Mouse (Mus musculus): Measurements from ENCODE around the gene Ets2. TPM values are rescaled to one million over a fixed set of nuclear protein-coding genes. Genes with fewer than 3 reads are reported as not detected.

Gene Ets2
- polyA plus RNA-seq, 1 experiment from 2014 or later, result 24.1 TPM

DNA sequence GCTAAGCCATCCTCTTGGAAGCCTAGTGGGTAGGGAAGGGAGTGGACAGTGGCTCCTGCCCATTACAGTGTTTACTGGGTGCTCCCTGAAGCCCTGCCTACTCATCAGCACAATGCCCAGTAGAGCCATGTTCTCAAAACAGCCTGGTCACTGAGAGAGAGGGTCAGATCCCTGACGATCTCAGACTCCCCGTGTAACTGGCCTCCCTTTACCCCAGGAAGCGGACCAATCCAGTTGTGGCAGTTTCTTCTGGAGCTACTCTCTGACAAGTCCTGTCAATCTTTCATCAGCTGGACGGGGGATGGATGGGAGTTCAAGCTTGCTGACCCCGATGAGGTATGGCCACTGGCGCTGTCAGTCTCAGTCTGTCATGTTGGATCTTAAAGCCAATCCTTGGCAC, 15.8 kb downstream of the Ets2 start:
- WGBS, result 93% methylated on average over 6 of the region's 6 CpGs
- ATAC-seq (ENCODE audit: low FRiP score, low read depth), result no peak
- Histone ChIP-seq H3K9ac (no peak overlapping the region), H3K27ac (replicated peaks) (no peak overlapping the region), H3K27me3 (no peaks in the 10 kb centered on the region), H3K4me1 (replicated peaks) (no peaks in the 10 kb centered on the region), H3K4me3 (no peak overlapping the region), H3K9me3 (no peaks in the 10 kb centered on the region), H3K4me2 (no peak overlapping the region), H3K36me3 (peaks cover 80% of the 10 kb centered on the region)

DNA sequence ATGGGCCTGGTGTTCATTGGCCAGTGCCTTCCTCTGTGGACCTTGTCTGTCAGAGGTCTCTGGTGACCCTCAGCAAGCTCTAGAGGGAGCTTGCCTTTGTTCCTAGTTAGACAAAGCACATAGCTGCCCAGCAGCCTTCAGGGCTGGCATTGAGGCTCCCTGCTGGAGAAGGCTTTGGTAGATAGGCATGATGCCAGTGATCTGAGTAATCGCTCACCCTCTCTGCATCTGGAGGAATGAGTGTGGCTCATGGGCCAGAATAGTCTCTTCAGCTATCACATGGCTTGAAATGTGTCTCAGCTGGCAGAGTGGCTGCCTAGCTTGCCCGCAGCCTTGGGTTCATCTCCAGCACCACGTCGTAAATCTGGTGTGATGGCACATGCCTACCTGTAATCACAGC, 16.2 kb downstream of the Ets2 start:
- H3K4me2 ChIP-seq, result no peak overlapping the region
- no peak overlapping the region for H3K4me3 ChIP-seq
- 97% methylated on average over 4 of the region's 4 CpGs for WGBS
- H3K27me3 ChIP-seq, result no peaks in the 10 kb centered on the region
- no peak overlapping the region for H3K27ac ChIP-seq (replicated peaks)
- no peaks in the 10 kb centered on the region for H3K4me1 ChIP-seq (replicated peaks)
- H3K9me3 ChIP-seq, result no peaks in the 10 kb centered on the region
- ATAC-seq (ENCODE audit: low FRiP score, low read depth), result no peak
- H3K9ac ChIP-seq, result no peak overlapping the region
- H3K36me3 ChIP-seq, result peaks cover 79% of the 10 kb centered on the region

DNA sequence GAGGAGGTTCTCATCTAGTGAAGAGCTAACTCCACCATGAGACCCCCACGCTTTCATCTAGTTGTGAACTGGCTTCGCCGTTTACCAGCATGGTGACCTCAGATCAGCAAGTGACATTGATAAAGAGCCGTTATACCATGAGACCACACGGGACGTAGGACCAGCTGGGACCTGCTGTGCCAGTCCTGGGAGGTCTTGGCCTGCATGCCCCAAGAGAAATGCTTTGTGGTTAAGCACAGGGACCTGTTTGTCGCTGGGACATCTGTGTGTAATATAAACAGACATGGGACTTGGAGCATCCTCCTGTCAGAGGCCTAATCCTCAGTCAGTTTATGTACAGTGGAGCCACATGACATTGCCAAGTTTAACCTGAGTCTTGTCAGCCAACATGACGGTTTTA, 18.7 kb downstream of the Ets2 start:
- H3K4me1 ChIP-seq (replicated peaks), result no peaks in the 10 kb centered on the region
- no peak overlapping the region for H3K27ac ChIP-seq (replicated peaks)
- no peak for ATAC-seq (ENCODE audit: low FRiP score, low read depth)
- H3K9ac ChIP-seq, result no peak overlapping the region
- no peak overlapping the region for H3K4me3 ChIP-seq
- no peaks in the 10 kb centered on the region for H3K27me3 ChIP-seq
- H3K36me3 ChIP-seq, result peaks cover 59% of the 10 kb centered on the region
- H3K9me3 ChIP-seq, result no peaks in the 10 kb centered on the region
- H3K4me2 ChIP-seq, result no peak overlapping the region
- 94% methylated on average over 8 of the region's 8 CpGs for WGBS

DNA sequence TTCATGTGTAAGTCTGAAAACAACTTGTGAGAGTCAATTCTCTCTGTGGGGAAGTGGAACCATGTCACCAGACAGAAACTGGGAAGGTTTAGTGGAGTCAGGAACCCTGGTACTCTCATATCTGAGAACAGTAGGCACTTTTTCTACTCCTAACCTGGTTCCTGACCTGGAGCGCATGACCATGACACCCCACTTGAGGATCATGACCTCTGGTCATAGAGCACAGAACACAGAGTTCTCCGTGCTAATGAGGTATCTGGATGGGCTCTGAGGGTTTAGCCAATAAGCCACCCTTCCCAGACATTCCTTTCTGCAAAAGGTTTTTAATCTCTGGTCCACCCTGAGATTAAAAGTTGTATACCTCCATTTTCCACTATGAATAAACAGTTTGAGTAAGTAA, 22.4 kb downstream of the Ets2 start:
- H3K4me1 ChIP-seq (replicated peaks), result no peaks in the 10 kb centered on the region
- no peak overlapping the region for H3K9ac ChIP-seq
- no peak overlapping the region for H3K4me2 ChIP-seq
- peaks cover 23% of the 10 kb centered on the region for H3K36me3 ChIP-seq
- no peaks in the 10 kb centered on the region for H3K9me3 ChIP-seq
- H3K27ac ChIP-seq (replicated peaks), result no peak overlapping the region
- 92% methylated on average over 2 of the region's 2 CpGs for WGBS
- H3K27me3 ChIP-seq, result no peaks in the 10 kb centered on the region
- no peak overlapping the region for H3K4me3 ChIP-seq
- ATAC-seq (ENCODE audit: low FRiP score, low read depth), result no peak

DNA sequence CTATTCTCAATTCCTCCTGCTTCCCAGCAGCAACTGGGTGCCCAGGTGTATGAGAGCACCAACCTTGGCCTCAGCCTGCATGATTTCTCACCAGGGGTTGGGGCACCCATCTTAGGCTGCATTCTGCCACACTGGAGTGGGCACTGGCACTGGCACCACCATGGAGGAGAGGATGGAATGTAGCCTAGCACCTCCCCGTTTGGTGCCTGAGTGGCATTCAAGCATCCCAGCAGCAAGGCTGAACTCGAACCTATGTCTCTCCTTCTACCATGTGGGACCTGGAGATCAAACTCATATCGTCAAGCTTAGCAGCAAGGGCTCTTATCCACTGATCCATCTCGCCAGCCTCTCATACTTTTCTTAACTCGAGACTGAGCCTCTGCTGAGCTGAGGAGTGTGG, 22.9 kb downstream of the Ets2 start:
- Histone ChIP-seq H3K27ac (replicated peaks) (no peak overlapping the region), H3K27me3 (no peaks in the 10 kb centered on the region), H3K4me2 (no peak overlapping the region), H3K9me3 (no peaks in the 10 kb centered on the region), H3K9ac (no peak overlapping the region), H3K4me3 (no peak overlapping the region), H3K4me1 (replicated peaks) (no peaks in the 10 kb centered on the region), H3K36me3 (peaks cover 18% of the 10 kb centered on the region)
- 84% methylated on average over 5 of the region's 5 CpGs for whole genome bisulfite sequencing
- no peak for ATAC-seq (ENCODE audit: low FRiP score, low read depth)

DNA sequence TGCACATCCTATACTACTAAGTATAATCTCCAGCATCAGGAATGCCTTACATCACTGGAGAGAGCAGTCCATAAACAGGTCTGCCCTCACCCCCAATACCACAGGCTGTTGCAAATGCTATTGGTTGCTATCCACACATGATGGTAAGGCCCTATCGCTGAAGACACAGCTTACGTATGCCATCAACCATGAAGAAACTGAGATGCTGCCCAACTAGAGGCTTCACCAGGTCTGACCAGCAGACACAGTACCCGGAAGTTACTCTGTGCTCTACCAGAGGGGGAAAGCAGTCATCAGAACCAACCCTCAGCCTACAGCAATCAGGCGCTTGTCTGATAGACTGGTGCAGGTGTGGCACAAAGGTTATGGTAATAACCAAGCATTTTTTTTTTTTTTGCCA, 24.9 kb downstream of the Ets2 start:
- Histone ChIP-seq H3K4me1 (replicated peaks) (no peaks in the 10 kb centered on the region), H3K4me2 (no peak overlapping the region), H3K9ac (no peak overlapping the region), H3K27me3 (no peaks in the 10 kb centered on the region), H3K27ac (replicated peaks) (no peak overlapping the region), H3K4me3 (no peak overlapping the region), H3K9me3 (no peaks in the 10 kb centered on the region), H3K36me3 (no peaks in the 10 kb centered on the region)
- 90% methylated on average over 4 of the region's 4 CpGs for WGBS
- no peak for ATAC-seq (ENCODE audit: low FRiP score, low read depth)

DNA sequence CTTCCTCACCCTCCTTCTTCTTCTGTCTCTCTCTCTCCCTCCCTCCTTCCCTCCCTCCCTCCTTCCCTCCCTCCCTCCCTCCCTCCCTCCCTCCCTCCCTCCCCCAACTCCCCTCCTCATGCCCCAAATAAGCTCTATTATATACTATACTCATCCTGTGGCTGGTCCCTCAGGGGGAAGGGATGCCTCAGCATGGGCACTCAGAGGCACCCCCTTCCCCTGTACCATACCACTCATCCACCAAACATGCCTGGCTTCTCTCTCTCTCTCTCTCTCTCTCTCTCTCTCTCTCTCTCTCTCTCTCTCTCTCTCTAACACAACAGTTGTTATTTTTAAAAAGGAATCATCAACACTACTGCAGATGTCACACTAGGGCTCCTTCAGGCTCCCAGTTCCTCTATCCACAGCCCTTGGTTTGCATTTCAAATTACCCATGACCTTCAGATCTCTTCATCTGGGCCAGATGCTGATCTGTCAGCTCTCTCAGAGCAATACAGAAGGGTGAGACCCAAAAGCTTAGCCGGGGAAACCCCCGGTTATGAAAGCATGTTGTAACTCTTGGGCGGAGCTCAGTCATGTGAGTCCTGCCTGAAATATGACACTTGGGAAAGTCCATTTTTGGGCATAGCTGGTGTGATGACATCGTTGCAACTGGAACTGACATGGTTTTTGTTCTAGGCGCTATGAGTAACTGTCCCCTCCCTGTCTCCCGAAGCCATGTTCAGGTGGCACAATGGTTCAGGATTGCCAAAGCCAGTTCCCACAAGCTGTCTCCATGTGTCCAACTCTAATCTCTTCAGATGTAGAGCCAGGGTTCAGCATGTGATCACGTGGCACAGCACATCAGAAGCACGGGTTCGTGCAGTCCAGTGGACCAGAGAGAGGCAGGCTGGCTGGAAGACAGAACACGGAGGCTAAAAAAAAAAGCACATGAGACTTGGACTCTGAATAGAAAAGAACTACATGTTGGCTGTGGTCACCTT, 26.9 kb downstream of the Ets2 start:
- Histone ChIP-seq H3K27me3 (no peaks in the 10 kb centered on the region), H3K4me2 (no peak overlapping the region), H3K36me3 (no peaks in the 10 kb centered on the region), H3K4me1 (replicated peaks) (no peaks in the 10 kb centered on the region), H3K27ac (replicated peaks) (no peak overlapping the region), H3K9me3 (no peaks in the 10 kb centered on the region), H3K4me3 (no peak overlapping the region), H3K9ac (no peak overlapping the region)
- WGBS, result 78% methylated on average over 10 of the region's 10 CpGs
- no peak for ATAC-seq (ENCODE audit: low FRiP score, low read depth)

DNA sequence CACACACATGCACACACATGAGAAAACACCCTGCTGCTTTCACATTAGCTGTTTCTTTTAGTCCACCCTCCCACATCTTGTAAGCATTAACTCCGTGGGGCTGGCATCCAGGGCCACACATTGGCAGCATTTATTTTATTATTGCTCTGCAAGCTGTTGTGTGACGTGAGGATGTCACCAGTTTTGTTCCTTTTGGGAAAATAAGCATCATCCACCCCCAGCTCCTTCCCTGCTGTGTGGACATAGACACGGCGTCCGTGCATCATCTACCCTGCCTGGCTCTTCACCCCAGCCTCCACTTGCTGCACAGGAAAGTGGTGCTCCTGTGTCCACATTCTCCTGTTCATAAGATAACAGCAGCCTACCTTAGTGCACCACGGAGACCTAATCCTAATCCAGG, 27.9 kb downstream of the Ets2 start:
- Histone ChIP-seq H3K36me3 (no peaks in the 10 kb centered on the region), H3K27me3 (no peaks in the 10 kb centered on the region), H3K4me1 (replicated peaks) (no peaks in the 10 kb centered on the region), H3K9ac (no peak overlapping the region), H3K4me2 (no peak overlapping the region), H3K27ac (replicated peaks) (no peak overlapping the region), H3K4me3 (no peak overlapping the region), H3K9me3 (no peaks in the 10 kb centered on the region)
- ATAC-seq (ENCODE audit: low FRiP score, low read depth), result no peak
- 73% methylated on average over 6 of the region's 6 CpGs for WGBS

DNA sequence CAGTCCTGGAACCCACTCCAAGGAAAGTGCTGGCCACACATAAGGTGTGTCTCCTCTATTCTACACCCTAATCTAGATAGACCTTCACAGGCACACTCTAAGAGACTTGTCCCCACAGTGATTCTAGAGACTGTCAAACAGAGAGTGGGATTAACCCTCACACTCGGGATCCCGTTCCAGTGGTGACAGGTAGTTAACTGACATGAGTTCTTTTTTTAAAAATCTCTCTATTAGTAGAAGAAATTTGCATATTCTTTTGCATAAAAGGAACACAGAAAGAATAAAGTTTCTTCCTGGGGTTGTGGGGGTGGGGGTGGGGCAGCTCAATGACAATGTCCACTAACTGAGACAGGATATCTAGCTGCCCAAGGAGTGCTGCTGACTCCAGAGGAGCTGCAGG, 32.9 kb downstream of the Ets2 start:
- H3K9me3 ChIP-seq, result no peaks in the 10 kb centered on the region
- 77% methylated on average over 2 of the region's 2 CpGs for WGBS

DNA sequence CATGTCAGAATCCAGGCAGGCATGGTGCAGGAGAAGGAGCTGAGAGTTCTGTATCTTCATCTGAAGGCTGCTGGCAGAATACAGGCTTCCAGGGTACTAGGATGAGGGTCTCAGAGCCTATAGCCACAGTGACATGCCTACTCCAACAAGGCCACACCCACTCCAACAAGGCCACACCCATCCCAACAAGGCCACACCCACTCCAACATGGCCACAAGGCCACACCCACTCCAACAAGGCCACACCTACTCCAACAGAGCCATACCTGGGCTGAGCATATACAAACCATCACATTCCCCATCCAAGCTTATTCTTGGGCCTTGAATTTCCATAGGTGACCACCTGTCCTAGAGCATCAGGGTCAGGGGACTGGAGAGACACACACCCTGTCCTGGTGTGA, 34.2 kb downstream of the Ets2 start:
- Histone ChIP-seq H3K27ac (replicated peaks) (no peak overlapping the region), H3K9me3 (no peaks in the 10 kb centered on the region), H3K4me2 (no peak overlapping the region), H3K36me3 (no peaks in the 10 kb centered on the region), H3K9ac (no peak overlapping the region), H3K4me1 (replicated peaks) (0 out of 2 replicates have a peak, but pooled peaks cover 6% of the 10 kb centered on the region), H3K4me3 (no peak overlapping the region), H3K27me3 (no peaks in the 10 kb centered on the region)
- 0 out of 2 replicates have a peak, but pooled peaks have one; percentile 23 for ATAC-seq (ENCODE audit: low FRiP score, low read depth)

More for the DNA sequence above, 32.9 kb downstream of the Ets2 start:
- no peak overlapping the region for H3K4me2 ChIP-seq
- ATAC-seq (ENCODE audit: low FRiP score, low read depth), result no peak
- no peak overlapping the region for H3K9ac ChIP-seq
- H3K4me1 ChIP-seq (replicated peaks), result 0 out of 2 replicates have a peak, but pooled peaks cover 6% of the 10 kb centered on the region
- no peak overlapping the region for H3K27ac ChIP-seq (replicated peaks)
- no peaks in the 10 kb centered on the region for H3K36me3 ChIP-seq
- no peaks in the 10 kb centered on the region for H3K27me3 ChIP-seq
- H3K4me3 ChIP-seq, result no peak overlapping the region

DNA sequence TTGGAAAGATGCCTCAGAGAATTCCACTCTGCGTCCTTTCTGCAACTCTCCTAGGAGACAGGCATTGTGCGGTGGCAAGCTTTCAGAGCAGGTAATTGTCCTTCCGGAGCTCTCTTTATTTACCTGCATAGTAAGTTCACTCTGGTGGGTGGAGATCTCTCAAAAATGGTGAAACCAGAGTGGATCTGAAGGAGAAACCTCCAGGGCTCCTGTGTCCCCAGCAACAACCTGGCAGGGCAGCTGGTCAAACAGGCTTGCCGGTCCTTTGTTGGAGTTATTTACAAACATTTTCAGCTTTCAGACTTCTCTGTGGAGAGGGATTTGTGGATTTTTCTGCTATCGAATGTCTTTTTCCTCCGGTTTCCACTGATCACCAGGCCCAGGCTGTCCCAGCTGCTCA, 34.6 kb downstream of the Ets2 start:
- H3K36me3 ChIP-seq, result no peaks in the 10 kb centered on the region
- H3K9ac ChIP-seq, result no peak overlapping the region
- no peaks in the 10 kb centered on the region for H3K9me3 ChIP-seq
- WGBS, result 86% methylated on average over 6 of the region's 6 CpGs
- no peak overlapping the region for H3K4me2 ChIP-seq
- H3K27ac ChIP-seq (replicated peaks), result no peak overlapping the region
- 0 out of 2 replicates have a peak, but pooled peaks cover 6% of the 10 kb centered on the region for H3K4me1 ChIP-seq (replicated peaks)
- no peak for ATAC-seq (ENCODE audit: low FRiP score, low read depth)
- no peak overlapping the region for H3K4me3 ChIP-seq
- no peaks in the 10 kb centered on the region for H3K27me3 ChIP-seq

DNA sequence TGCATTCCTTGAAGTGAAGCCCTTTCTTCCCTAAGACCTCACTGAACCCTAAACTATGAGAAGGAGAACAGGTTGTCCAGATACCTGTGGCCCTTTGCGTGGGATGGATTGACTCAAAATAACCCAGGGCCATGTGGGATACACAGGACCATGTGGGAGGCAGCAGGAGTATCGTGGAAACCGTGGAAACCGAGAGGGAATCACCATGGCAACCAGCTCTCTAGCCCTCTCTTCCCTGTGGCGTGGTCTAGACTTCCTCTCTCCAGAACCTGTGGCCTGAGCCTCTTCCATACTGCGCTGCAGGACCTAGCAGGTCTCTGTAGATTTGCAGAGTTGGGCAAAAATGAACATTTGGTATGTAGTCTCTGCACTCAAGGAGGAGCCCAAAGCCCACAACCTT, 37.6 kb downstream of the Ets2 start:
- Histone ChIP-seq H3K9ac (no peak overlapping the region), H3K4me1 (replicated peaks) (0 out of 2 replicates have a peak, but pooled peaks cover 6% of the 10 kb centered on the region), H3K4me3 (no peak overlapping the region), H3K27me3 (no peaks in the 10 kb centered on the region), H3K9me3 (no peaks in the 10 kb centered on the region), H3K27ac (replicated peaks) (no peak overlapping the region), H3K36me3 (no peaks in the 10 kb centered on the region), H3K4me2 (no peak overlapping the region)
- no peak for ATAC-seq (ENCODE audit: low FRiP score, low read depth)
- WGBS, result 41% methylated on average over 6 of the region's 6 CpGs

Measured in hindbrain, embryonic 15.5 days (tissue).